Mouse (Mus musculus): ENCODE measurements around the gene Plxnc1.

GRCm38 (mm10) chr10:94943846-94944690 lies 567 bp downstream of the Plxnc1 start:
- peak; percentile 55 for TF ChIP-seq CTCF (IDR thresholded peaks at IDR 0.05; ENCODE audit: borderline replicate concordance, extremely low read depth, insufficient read depth, insufficient read length)
- peak; percentile 20; the same call in 1 of the 2 replicates for TF ChIP-seq POLR2A (IDR thresholded peaks at IDR 0.05; ENCODE audit: borderline replicate concordance, extremely low read depth, insufficient read depth, insufficient read length, poor library complexity, severe bottlenecking)
